Mouse (Mus musculus) limb, embryonic 13.5 days (tissue): ENCODE data around the gene Ptprd. TPM values are rescaled to one million over a fixed set of nuclear protein-coding genes. Genes with fewer than 3 reads are reported as not detected.

Experiments
- ATAC-seq: fragments of 200-750 bp; cut with Nextera tagmentation; 2 replicates; pipeline ENCODE4 v1.8.0; 2017; ENCODE audit warnings: low read depth, moderate number of reproducible peaks, moderate TSS enrichment; ENCODE audit not compliant: low FRiP score
- H3K27ac ChIP-seq: fragments of 300-500 bp; sonication (generic); 2 replicates; pipeline ENCODE4 v1.5.1; 2015; ENCODE audit warnings: inconsistent platforms, mild to moderate bottlenecking, moderate library complexity
- H3K27me3 ChIP-seq: fragments of 300-500 bp; sonication (generic); 2 replicates; pipeline ENCODE4 v1.6.1; 2015; ENCODE audit warnings: mild to moderate bottlenecking, inconsistent platforms
- H3K36me3 ChIP-seq: fragments of 300-500 bp; sonication (generic); 2 replicates; pipeline ENCODE4 v1.6.1; 2015; ENCODE audit warnings: inconsistent platforms, mild to moderate bottlenecking, moderate library complexity
- H3K4me1 ChIP-seq: fragments of 300-500 bp; sonication (generic); 2 replicates; pipeline ENCODE4 v1.6.1; 2015; ENCODE audit warnings: inconsistent platforms
- H3K4me2 ChIP-seq: fragments of 300-500 bp; sonication (generic); replicated peaks from 2 replicates; pipeline ENCODE4 v1.6.1; 2015; ENCODE audit warnings: inconsistent platforms, mild to moderate bottlenecking, moderate library complexity
- H3K4me3 ChIP-seq: fragments of 300-500 bp; sonication (generic); 2 replicates; pipeline ENCODE4 v1.5.1; 2015; ENCODE audit warnings: moderate library complexity, mild to moderate bottlenecking, inconsistent platforms
- H3K9ac ChIP-seq: fragments of 300-500 bp; sonication (generic); 2 replicates; pipeline ENCODE4 v1.6.1; 2015; ENCODE audit warnings: mild to moderate bottlenecking, inconsistent platforms
- H3K9me3 ChIP-seq: fragments of 300-500 bp; sonication (generic); 2 replicates; pipeline ENCODE4 v1.6.1; 2016; ENCODE audit warnings: inconsistent platforms
- WGBS: fragments of 180-500 bp; shearing (Covaris S2); methylation state at CpG from one replicate; pipeline ENCODE4 v1.1.7; 2015; 5-methylcytosine and 5-hydroxymethylcytosine counted together
- polyA plus RNA-seq: library from polyadenylated mRNA; unstranded; fragments of >200 nt; fragmentation: Nextera tagmentation; extraction: Ambion mirVana; gene quantifications from 2 replicates; pipeline ENCODE4 v1.2.1, GENCODE M21; 2015

Gene Ptprd
- polyA plus RNA-seq, 1 experiment from 2014 or later, result 38.6 TPM

DNA sequence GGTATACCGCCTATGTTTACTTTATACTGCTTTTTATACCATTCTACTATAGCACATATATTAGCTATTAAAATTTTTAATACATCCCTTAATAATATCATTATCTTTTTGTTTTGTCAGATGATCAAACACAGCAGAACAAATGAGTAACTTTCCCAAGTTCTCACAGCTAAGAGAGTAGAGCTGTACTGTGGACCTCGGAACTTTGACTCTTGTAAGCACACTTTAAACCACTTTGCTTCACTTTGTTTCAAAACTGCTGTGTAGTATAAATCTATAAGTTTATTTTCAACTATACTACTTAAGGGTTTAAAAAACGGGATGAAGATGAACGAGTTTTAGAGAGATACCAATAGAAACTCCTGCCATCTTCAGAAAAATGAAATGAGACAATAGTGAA lies 1789.6 kb downstream of the Ptprd start:
- Histone ChIP-seq H3K9me3 (no peaks in the 10 kb centered on the region), H3K9ac (no peak overlapping the region), H3K27me3 (no peaks in the 10 kb centered on the region), H3K4me3 (no peak overlapping the region), H3K27ac (no peak overlapping the region), H3K4me2 (no peak overlapping the region), H3K4me1 (peaks cover 6% of the 10 kb centered on the region), H3K36me3 (no peaks in the 10 kb centered on the region)
- WGBS, result 92% methylated on average over 4 of the region's 4 CpGs
- no peak for ATAC-seq

DNA sequence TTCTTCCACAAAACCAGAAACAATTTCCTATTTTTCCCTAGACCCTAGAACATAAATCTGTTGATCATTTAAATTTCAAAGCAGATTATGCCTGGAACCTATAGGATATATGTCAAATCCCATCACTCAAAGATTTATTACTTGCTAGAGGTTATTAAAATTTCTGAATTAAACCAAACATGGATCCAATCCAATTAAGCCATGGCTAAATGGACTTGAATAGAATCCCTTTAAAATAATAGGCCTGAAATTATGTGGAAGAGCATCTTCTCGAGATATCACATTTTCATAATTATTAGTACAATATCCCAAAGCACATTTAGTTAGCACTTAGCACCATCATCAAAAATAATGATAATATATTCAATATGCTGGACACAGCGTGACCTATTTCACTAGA lies 1792.1 kb downstream of the Ptprd start:
- ATAC-seq, result no peak
- Histone ChIP-seq H3K36me3 (no peaks in the 10 kb centered on the region), H3K4me2 (no peak overlapping the region), H3K9me3 (no peaks in the 10 kb centered on the region), H3K4me3 (no peak overlapping the region), H3K9ac (no peak overlapping the region), H3K27ac (no peak overlapping the region), H3K27me3 (no peaks in the 10 kb centered on the region), H3K4me1 (peaks cover 22% of the 10 kb centered on the region)
- WGBS, result 84% methylated on average over 2 of the region's 2 CpGs

DNA sequence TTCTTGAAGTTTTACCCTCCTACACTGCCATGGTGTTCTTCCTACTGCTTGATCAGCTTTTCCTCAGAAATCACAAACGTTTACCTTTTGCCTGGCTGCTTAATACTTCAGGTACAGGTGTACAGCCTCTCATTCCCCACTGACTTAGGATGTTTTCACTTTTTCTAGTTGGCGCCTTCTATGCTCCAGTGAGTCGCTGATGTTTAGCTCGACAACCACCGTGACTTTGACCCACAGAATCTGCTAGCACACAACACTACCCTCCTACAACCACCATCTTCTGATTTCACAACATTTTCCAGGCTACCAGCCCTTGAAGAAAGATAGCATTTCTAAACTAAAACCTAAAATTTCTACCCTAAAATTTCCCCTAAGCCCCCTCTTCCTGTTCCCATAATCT lies 1794.1 kb downstream of the Ptprd start:
- H3K4me3 ChIP-seq, result no peak overlapping the region
- no peak overlapping the region for H3K27ac ChIP-seq
- H3K4me1 ChIP-seq, result peaks cover 22% of the 10 kb centered on the region
- H3K27me3 ChIP-seq, result no peaks in the 10 kb centered on the region
- H3K9ac ChIP-seq, result no peak overlapping the region
- ATAC-seq, result no peak
- H3K36me3 ChIP-seq, result no peaks in the 10 kb centered on the region
- WGBS, result 95% methylated on average over 5 of the region's 5 CpGs
- no peaks in the 10 kb centered on the region for H3K9me3 ChIP-seq
- H3K4me2 ChIP-seq, result no peak overlapping the region

DNA sequence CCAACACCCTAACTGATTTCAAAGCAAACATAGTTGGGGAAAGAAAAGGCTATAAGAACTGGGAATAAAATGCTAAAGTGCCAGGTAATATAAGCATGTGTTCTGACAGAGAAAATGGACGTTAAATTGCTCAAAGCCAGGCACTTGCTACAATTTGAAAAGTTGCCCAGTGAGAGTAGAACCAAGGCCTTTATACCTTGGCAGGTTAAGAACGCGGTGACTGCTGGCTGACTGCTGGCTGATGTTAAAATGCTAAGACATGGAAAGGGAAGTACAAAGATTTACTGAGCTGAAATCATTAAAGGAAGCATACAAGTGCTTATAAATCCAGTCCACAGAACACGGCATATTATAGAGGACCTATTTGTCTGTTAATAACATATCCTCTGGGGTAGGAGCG lies 1796.1 kb downstream of the Ptprd start:
- WGBS, result 52% methylated on average over 5 of the region's 5 CpGs

DNA sequence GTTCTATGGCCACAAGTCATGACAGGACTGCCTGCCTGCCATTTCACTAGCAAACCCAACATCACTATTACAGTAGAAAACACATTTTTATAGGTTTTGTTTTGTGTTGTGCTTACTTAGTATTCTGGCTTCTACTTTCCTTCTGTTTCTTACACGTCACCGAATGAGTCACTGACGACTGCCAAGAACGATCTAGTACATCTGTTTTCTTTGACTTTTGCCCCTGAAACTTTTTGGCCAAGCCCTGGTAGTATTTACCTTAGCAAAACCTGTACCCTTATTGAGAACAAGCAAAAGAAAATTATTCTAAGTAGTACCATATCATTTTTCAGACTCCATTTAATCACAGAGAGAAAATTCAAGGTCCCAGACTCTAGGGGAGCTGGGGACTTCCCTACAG lies 1797.2 kb downstream of the Ptprd start:
- no peak overlapping the region for H3K4me3 ChIP-seq
- H3K36me3 ChIP-seq, result no peaks in the 10 kb centered on the region
- H3K4me1 ChIP-seq, result peaks cover 22% of the 10 kb centered on the region
- H3K27ac ChIP-seq, result no peak overlapping the region
- H3K4me2 ChIP-seq, result no peak overlapping the region
- H3K27me3 ChIP-seq, result no peaks in the 10 kb centered on the region
- ATAC-seq, result no peak
- no peaks in the 10 kb centered on the region for H3K9me3 ChIP-seq
- H3K9ac ChIP-seq, result no peak overlapping the region
- 64% methylated on average over 4 of the region's 4 CpGs for WGBS

More for the DNA sequence above, 1796.1 kb downstream of the Ptprd start:
- Histone ChIP-seq H3K27me3 (no peaks in the 10 kb centered on the region), H3K27ac (no peak overlapping the region), H3K9ac (no peak overlapping the region), H3K4me2 (no peak overlapping the region), H3K36me3 (no peaks in the 10 kb centered on the region), H3K4me1 (peaks cover 22% of the 10 kb centered on the region), H3K4me3 (no peak overlapping the region), H3K9me3 (no peaks in the 10 kb centered on the region)
- no peak for ATAC-seq

DNA sequence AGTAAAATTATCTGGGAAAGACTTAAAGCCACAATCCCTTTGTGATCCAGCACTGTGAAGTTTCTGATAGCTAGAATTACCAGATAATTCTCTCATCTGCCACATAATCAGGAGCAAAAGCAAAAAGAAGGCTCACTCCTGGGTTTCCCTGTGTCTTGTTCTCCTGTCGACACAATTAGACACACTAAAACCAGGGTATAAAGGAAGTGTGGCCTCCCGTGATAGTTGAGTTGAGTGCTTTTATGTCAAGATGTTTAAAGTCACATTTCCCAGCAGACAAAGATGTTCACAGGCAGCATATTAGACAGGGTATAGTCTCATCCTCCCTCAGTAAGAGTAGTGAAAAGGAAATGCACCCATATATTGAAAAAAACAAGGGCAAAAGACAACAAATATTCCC lies 1801.7 kb downstream of the Ptprd start:
- no peak overlapping the region for H3K4me3 ChIP-seq
- WGBS, result 40% methylated on average over 2 of the region's 2 CpGs
- no peak overlapping the region for H3K27ac ChIP-seq
- no peaks in the 10 kb centered on the region for H3K27me3 ChIP-seq
- H3K4me1 ChIP-seq, result peaks cover 16% of the 10 kb centered on the region
- no peak overlapping the region for H3K9ac ChIP-seq
- H3K9me3 ChIP-seq, result no peaks in the 10 kb centered on the region
- no peak overlapping the region for H3K4me2 ChIP-seq
- no peak for ATAC-seq
- H3K36me3 ChIP-seq, result no peaks in the 10 kb centered on the region

DNA sequence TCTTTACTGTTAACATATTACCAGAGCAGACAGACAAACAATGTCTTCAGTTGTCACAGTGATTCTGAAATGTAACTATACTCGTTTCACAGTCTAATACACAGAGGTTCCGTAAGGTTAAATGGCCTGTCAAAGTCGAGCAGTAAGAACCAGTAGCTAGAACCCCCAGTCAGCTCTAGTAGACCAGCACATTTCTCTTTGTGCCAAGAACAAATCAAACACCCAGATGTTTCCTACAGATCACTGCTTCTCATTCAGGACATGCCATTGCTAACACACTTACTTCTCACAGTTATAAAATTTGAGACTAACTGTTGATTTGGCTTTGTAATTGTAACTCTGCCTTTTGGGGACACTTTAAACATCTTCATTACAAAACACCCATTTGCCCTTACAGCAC lies 1802.6 kb downstream of the Ptprd start:
- Histone ChIP-seq H3K9ac (no peak overlapping the region), H3K9me3 (no peaks in the 10 kb centered on the region), H3K4me1 (0 out of 2 replicates have a peak, but pooled peaks cover 11% of the 10 kb centered on the region), H3K27me3 (no peaks in the 10 kb centered on the region), H3K4me2 (no peak overlapping the region), H3K4me3 (no peak overlapping the region), H3K36me3 (no peaks in the 10 kb centered on the region), H3K27ac (no peak overlapping the region)
- 62% methylated on average over 3 of the region's 3 CpGs for WGBS
- no peak for ATAC-seq

DNA sequence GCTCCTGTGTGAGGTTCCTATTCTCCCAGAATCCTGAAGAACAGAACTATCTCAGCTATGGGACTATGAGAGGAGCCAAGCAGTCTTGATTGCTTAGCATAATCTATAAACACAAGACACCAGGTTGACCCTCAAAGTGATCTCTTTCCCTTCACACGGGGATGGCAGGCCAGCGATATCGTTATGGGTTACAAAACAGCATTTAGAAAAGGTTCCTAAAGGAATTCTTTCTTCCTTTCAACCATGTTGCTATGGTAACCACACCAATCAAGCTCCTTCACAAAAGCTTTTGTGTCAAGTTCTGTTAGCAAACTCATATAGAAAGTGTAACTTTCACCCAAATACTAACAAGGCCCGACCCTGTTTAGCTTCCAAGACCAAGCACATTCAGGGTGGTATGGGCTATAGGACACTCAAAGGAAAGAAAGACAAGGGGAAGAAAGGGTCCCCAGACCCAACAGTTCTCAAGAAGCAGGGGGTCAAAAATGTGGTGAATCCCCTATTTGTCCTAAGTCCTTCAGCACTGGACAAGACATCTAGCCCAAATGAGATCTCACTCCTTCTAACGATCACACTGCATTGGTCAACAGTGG lies 1805.8 kb downstream of the Ptprd start:
- Histone ChIP-seq H3K9ac (no peak overlapping the region), H3K9me3 (no peaks in the 10 kb centered on the region), H3K4me1 (0 out of 2 replicates have a peak, but pooled peaks cover 11% of the 10 kb centered on the region), H3K4me2 (no peak overlapping the region), H3K36me3 (no peaks in the 10 kb centered on the region), H3K4me3 (no peak overlapping the region), H3K27me3 (no peaks in the 10 kb centered on the region), H3K27ac (no peak overlapping the region)
- no peak for ATAC-seq
- WGBS, result 70% methylated on average over 5 of the region's 5 CpGs

DNA sequence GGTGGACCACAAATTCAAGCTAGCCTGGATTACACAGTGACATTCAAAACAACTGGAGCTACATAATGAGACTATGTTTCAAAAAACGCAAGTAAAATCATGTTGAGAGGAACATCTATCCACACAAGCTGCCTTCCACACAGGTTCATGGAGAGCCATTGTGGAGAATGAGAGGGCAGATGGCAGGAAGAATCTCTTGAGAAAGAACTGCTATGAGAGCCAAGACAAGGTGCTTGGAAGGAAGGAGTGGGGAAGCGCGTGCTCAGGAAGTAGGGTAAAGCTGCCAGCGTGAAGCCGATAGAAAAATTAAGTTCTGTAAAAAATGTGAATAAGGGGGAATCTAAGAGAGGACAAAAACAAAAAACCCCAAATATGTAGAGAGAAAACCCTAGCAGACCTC lies 1808.5 kb downstream of the Ptprd start:
- no peak overlapping the region for H3K9ac ChIP-seq
- H3K9me3 ChIP-seq, result no peaks in the 10 kb centered on the region
- no peaks in the 10 kb centered on the region for H3K27me3 ChIP-seq
- H3K4me1 ChIP-seq, result 0 out of 2 replicates have a peak, but pooled peaks cover 11% of the 10 kb centered on the region
- 92% methylated on average over 5 of the region's 5 CpGs for WGBS
- no peak for ATAC-seq
- H3K27ac ChIP-seq, result no peak overlapping the region
- H3K4me3 ChIP-seq, result no peak overlapping the region
- H3K4me2 ChIP-seq, result no peak overlapping the region
- H3K36me3 ChIP-seq, result no peaks in the 10 kb centered on the region

DNA sequence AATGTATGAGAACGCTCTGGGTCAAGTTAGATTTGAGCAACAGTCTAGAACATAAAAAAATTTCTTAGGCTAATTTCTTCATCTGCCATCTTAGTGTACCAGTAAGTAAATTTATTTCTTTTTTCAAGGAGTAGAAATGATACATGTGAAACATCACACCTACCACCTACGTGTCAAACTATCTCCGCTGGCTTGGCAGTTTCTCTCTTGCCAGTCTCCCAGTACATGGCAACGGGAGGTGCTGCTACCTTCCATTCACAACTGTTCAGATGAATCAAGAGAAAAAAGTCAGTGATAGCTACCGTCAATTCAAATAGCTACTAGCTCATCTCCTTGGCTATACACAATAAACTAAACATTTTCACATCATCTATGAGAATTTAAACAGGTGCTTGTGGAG lies 1823.9 kb downstream of the Ptprd start:
- no peaks in the 10 kb centered on the region for H3K9me3 ChIP-seq
- H3K36me3 ChIP-seq, result peaks cover 3% of the 10 kb centered on the region; the same call in 1 of the 2 replicates
- no peak overlapping the region for H3K4me3 ChIP-seq
- WGBS, result 87% methylated on average over 5 of the region's 5 CpGs
- H3K27ac ChIP-seq, result no peak overlapping the region
- H3K27me3 ChIP-seq, result no peaks in the 10 kb centered on the region
- ATAC-seq, result no peak
- peaks cover 7% of the 10 kb centered on the region; the same call in 1 of the 2 replicates for H3K4me1 ChIP-seq
- no peak overlapping the region for H3K4me2 ChIP-seq
- H3K9ac ChIP-seq, result no peak overlapping the region

DNA sequence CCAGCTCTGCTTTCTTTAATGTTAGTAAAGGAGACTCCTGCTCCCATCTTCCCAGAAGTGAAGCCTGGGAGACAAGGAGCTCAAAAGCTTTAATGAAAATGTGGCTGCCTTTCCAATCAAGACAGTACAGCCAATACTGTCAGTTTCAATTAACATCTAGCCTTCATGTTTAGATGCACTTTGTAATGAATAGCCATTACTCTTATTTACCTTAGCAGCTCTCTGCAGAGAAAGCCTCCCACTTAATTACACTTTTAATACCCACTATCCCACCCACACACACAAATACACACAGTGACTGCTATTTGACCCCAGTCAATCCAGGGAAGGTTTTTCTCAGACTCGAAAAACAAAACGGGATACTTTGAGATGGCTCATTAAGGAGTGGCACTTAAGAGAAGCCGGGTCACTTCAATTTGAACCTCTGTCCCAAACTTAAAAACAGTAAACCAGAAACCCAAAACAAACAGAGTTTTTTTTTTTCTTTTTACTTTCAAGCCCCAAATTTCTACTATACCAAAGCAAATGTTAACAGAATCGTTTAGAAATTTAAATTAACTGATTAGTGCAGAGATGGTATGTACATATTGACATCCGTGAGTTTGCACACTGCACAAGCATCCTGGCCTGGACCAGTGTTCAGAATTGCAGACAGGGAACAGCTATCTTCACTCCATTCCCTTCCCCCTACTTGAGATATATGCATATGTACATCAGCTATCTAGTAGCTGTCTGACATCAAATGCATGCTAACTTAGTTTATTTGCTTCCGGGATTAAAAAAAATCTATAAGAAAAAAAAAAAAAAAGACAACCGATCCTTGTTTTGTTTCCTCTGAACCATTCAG lies 1824.6 kb downstream of the Ptprd start:
- ATAC-seq, result no peak
- Histone ChIP-seq H3K4me3 (no peak overlapping the region), H3K9me3 (no peaks in the 10 kb centered on the region), H3K27me3 (no peaks in the 10 kb centered on the region), H3K27ac (no peak overlapping the region), H3K4me1 (peaks cover 7% of the 10 kb centered on the region; the same call in 1 of the 2 replicates), H3K4me2 (no peak overlapping the region), H3K36me3 (peaks cover 3% of the 10 kb centered on the region; the same call in 1 of the 2 replicates), H3K9ac (no peak overlapping the region)
- WGBS, result 47% methylated on average over 7 of the region's 7 CpGs

DNA sequence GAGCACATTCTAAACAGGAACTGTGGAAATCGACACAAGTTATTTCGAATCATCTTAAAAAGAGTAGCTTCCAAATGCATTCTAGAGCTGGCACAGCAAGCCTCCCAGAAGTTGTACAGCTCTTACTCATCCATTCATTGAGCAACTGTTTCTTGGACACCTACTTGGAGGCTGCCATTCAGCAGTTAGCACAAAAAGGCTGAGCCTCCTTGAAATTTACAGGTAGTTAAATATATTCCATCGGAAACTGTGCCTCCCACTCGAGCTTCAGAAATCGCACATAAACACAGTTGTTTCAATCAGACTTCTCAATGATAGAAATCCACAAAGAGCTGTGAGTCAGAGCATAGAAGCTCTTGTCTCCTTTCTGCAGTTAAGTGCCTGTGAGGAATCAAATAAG lies 1825.9 kb downstream of the Ptprd start:
- H3K4me2 ChIP-seq, result no peak overlapping the region
- H3K4me1 ChIP-seq, result peaks cover 7% of the 10 kb centered on the region; the same call in 1 of the 2 replicates
- ATAC-seq, result no peak
- H3K9me3 ChIP-seq, result no peaks in the 10 kb centered on the region
- H3K27me3 ChIP-seq, result no peaks in the 10 kb centered on the region
- H3K9ac ChIP-seq, result no peak overlapping the region
- WGBS, result 80% methylated on average over 5 of the region's 5 CpGs
- H3K36me3 ChIP-seq, result peaks cover 3% of the 10 kb centered on the region; the same call in 1 of the 2 replicates
- no peak overlapping the region for H3K4me3 ChIP-seq
- H3K27ac ChIP-seq, result no peak overlapping the region
